Mouse (Mus musculus) c-Kit-positive CD71-negative TER-119-negative erythroid progenitor cells, embryonic 14.5 days (primary cell): Measurements from ENCODE around the gene Hoxc10.

Source experiments
- DNase-seq: peaks from one replicate; pipeline ENCODE4 v3.0.0-alpha.2; 2013; ENCODE audit warnings: low read depth

The Hoxc10 gene

DNA sequence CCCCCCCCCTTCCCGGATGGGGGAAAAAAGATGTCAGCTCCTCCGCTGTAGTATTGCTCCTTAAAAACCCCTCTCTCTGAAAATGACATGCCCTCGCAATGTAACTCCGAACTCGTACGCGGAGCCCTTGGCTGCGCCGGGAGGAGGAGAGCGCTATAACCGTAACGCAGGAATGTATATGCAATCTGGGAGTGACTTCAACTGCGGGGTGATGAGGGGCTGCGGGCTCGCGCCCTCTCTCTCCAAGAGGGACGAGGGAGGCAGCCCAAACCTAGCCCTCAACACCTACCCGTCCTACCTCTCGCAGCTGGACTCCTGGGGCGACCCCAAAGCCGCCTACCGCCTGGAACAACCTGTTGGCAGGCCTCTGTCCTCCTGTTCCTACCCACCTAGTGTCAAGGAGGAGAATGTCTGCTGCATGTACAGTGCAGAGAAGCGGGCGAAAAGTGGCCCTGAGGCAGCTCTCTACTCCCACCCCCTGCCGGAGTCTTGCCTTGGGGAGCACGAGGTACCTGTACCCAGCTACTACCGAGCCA is at the start of gene Hoxc10:
Gene Hoxc10 (plus strand): TSS at position 21 of the 536 bp plus-strand sequence.
- no peak for DNase-seq

DNA sequence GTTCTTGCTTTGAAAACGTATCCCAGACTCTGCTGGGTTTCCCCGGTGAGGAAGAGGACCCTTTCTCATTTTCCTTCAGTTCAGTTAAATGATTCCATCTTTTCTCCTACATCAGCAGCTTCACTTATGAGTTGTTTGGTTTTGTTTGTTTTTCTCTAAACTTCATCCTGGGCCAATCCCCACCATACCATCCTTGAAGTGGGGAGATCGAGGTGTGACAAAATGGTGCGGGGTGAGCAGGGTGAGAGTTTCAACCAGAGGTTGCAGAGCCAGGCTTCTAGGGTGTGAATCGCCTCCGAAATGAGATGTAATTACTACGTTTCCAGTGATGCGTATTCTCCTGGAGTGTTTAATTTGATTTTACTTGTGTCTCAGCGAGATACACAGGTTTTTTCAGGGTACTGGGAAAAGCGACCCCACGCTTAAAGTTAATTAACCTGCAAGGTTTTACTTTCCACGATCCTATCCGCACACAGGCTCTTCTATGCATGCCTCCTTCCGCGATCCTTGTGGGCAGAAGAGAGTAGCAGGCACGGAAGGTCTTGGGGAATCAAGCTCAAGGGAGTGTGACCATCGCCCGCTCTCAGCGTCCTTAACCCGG is 48.5 kb upstream of the Hoxc10 start:
- DNase-seq = no peak

DNA sequence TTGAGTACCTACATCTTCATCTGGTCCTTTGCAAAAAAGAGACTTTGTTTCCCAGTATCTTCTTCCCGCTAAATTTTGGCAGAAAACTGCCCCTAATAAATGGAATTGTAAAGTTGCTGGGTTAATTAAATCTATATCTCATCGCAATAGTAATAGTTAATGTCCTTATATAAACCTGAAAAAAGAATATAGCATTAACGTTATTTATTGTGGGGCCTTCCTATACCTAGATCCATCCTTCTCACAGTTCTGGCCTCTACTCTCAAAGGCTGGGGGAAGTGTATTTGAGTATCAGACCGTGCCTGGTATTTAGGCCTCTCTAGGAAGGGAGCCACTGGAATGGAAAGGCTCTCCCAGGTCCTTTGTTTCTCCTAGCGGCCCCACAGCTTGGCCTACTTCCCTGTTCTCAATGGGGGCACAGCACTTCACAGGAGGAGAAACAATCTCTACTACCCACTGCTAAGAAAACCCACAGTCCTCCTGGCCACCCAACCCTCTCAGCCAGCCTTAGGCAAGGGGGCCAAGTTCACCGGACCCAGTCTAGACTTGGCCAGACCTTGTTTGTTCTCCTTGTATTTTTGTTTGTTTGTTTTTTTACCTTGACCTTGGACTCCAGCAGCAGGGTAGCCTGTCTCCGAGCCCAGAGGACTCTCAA is 47.9 kb upstream of the Hoxc10 start:
- no peak for DNase-seq

DNA sequence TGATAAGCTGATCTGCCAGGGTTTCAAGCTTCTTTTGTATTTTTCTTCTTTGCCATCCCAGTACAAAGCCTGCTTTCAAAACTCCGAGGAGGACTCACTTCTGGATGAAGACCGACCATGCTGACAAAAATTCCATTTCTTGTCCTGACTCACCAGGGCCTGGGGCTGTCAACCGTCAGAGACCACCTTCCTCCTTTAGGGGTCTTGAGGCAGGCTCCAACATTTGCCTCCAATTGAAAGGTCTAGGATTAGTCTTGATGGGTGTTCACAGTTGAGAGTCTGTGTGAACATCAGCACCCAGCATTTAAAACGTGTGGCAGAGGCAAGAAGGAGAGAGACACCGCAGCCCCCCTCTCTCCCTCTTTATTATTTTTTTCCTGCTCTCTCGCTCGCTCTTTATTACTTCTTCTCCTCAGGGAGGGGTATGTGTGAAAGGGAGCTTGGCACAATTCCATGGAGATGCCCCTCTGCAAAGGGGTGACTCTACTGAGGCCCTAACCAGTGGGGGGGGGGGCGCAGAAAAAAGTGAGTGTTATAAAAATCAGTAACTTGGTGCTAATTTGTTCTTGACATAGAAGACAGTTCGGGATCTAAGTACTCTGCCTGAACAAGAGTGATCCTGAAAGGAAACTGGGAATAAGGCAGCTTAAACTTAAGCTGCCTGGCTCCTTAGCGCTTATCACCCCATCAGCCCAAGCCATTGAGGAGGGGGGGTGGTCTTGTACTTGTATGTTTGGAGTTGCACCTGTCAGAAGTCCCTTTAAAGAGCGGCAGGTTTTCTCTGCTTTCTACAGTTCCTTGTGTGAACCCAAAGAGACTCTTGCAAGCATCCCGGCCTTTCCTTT is 47.0 kb upstream of the Hoxc10 start:
- no peak for DNase-seq

DNA sequence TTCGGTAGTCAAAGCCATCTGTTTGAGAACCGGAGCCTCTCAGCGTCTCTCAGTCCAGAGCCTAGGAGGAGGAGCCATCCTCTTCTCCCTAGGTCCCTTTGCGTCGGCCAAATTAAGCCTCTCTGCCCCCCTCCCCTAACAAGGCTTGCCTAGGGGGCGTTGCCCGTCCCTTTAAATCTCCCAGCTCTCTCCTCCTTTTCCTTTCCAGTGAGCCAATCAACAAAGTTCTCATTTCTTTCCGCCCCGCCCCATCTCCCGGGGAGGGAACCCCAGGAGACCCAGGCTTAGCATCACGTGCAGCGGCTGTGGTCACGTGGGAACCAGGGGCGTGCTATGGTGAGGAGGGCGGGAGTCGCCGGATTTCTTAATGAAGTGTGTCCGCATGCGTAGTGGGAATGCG is 46.0 kb upstream of the Hoxc10 start:
- peak; percentile 18 for DNase-seq

GRCm38 (mm10) chr15:102921053-102922011 is 45.3 kb upstream of the Hoxc10 start, which contains the start of gene Hoxc13:
Hoxc13 (plus strand) TSS chr15:102921103.
- no peak for DNase-seq

GRCm38 (mm10) chr15:102922012-102922362 is 44.6 kb upstream of the Hoxc10 start:
- no peak for DNase-seq

DNA sequence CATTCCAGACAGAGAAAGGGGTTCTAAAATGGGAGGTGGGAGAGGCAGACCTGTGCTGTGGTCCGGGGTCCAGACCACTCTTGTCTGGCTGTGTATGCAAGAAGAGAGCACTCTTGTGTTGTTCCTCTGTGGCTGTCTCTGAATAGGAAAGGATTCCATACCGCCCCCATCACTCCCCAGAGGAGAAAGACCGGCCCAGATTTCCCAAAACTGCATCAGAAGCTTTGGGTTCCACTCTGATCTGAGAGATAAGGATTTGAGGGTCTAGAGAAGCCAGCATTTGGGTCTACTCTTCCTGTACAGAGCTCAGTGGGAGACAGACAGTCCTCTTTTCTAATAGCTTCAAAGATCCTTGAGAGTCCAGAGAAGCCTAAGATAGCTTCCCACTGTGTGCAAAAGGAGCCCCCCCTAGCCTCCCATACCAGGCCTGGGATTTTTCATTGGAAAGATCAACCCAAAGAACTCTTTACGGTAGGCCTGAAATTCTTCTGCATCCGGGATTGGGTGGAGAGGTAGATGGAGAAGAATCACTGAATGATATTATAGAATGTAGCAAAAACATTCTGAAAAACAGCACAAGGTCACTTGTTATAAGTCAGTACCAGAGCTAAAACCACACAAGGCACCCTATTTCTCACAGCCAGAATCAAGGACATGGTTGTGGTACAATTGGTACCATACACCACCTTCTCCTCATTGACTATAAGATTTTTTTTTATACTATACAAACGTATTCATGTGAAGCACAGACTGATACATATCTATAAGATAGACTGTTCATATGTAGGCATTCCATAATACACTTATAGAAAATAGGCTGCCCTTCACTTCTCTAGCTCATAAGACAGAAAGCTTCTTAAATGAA is 43.7 kb upstream of the Hoxc10 start:
- DNase-seq = no peak

DNA sequence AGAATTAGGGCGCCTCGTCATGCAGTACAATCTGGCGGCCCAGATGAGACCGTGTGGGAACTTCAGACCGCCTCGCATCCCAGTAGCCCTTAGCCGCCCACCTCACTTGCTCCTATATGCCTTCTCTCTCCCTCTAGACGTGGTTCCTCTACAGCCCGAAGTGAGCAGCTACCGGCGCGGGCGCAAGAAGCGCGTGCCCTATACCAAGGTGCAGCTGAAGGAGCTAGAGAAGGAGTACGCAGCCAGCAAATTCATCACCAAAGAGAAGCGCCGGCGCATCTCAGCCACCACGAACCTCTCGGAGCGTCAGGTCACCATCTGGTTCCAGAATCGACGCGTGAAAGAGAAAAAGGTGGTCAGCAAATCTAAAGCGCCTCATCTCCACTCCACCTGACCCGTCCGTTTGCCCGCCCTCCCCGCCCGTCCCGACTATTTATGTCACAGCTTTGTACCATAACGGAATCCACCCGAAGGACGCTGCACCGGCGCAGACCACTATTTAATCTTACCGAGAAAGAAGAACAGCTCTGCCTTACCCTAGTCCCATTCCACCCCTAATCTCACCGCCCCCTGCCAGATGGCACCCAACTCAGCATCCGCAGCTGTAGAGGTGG is 39.5 kb upstream of the Hoxc10 start:
- DNase-seq = no peak

DNA sequence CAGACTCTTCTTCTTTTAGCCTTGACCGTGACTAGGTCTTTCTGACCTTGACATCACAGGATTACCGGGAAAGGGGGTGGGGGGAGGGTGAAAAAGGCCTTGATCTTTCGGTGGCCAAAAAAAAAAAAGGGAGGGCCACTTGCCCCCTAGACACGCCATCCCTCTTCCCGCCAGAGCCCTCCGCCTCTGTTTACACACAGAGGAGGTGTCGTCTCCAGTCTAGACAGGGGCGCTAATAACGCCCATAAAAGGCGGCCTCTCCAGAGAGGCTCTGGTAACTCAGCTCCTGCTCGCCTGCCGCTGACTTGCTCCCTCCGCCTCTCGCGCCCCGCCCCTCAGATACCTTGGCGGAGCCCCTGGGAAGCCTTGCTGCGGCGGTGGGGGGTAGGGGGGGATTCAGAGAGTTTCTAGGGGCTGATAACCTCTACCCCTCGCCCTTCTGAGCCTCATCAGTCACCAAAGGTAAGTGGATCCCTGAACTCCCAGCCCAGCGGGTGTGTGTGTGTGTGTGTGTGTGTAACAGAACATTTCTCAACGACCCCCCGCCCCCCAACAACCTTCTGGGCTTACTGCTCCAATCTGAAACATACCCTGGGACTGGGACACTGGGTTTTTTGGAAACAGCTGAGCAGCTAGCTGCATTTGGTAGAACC is 34.8 kb upstream of the Hoxc10 start:
- DNase-seq = no peak

GRCm38 (mm10) chr15:102934438-102934837 is 32.2 kb upstream of the Hoxc10 start:
- DNase-seq = no peak

- no peak for DNase-seq
These were observed 31.7 kb upstream of the Hoxc10 start for GRCm38 (mm10) chr15:102934897-102935296.

DNA sequence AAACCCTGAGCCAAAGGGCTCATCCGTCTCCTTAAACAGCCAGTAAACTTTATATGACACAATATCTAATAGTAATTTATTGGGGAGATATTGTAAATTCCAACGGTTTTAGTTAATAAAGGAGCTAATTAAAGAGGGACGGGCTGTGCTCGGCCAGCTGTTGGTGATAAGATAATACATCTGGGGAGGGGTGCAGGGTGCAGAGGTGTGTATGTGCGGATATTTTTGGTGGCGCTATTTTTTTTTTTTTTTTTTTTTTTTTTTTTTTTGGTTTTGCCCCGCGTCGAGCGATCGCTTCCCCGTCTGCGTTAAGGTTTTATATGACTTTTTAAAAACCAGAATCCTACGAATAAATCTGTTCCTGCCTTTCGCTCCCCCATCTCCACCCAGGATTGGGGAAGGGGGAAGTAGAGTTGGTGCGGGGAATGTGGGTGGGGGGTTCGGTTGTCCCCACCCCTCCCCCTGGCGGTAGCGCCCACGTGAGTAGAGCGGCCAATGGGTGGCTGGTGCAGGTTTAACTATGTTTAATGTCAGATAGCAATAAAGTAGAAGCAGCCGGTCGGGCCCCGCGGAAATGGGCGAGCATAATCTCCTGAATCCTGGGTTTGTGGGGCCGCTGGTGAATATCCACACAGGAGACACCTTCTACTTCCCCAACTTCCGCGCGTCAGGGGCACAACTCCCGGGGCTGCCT is 30.2 kb upstream of the Hoxc10 start, which contains the start of gene Hoxc12:
Gene Hoxc12 (plus strand): TSS at position 479 of the 694 bp plus-strand sequence.
- no peak for DNase-seq

GRCm38 (mm10) chr15:102937036-102937666 is 29.4 kb upstream of the Hoxc10 start:
- no peak for DNase-seq

DNA sequence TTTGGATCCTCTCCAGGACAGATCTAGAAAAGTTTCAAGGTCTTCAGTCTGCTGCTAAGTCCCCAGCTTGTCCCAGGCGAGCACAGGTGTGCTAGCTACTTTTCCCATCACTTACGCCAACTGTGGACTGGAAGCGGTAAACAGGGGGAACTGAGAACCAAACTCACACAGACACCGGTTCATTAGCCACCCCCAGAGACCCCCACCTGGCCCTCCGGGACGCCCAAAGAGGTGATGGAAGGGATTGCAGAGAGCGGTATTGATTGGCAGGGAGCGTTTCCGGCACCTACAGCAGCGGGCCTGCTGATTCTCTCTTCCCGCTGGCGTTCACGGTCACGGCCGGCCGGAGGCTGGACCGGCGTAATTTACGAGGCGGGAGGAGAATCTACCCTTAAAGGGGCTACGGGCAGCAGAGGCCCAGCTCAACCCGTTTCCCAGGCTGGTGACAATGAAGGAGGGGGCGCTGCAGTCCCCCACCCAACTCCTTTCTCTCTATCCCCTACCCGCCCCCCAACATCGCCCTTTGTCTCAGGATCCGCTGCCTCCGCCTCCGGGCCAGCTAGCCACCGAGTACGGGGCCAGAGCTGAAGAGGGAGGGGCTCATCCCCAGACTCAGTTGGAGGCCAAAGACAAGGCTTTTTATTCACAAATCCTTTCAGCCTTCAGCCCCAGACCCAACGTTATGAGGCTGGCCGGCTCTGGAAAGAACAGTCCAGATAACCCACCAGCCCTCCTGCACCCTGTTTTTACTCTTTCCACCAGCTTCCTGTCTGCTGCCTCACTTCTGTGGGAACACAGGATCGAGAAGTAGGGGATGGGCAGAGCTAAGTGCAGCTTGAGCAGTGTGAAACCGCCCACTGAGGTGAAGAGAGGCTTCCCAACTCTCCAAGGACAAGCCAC is 27.1 kb upstream of the Hoxc10 start:
- no peak for DNase-seq

DNA sequence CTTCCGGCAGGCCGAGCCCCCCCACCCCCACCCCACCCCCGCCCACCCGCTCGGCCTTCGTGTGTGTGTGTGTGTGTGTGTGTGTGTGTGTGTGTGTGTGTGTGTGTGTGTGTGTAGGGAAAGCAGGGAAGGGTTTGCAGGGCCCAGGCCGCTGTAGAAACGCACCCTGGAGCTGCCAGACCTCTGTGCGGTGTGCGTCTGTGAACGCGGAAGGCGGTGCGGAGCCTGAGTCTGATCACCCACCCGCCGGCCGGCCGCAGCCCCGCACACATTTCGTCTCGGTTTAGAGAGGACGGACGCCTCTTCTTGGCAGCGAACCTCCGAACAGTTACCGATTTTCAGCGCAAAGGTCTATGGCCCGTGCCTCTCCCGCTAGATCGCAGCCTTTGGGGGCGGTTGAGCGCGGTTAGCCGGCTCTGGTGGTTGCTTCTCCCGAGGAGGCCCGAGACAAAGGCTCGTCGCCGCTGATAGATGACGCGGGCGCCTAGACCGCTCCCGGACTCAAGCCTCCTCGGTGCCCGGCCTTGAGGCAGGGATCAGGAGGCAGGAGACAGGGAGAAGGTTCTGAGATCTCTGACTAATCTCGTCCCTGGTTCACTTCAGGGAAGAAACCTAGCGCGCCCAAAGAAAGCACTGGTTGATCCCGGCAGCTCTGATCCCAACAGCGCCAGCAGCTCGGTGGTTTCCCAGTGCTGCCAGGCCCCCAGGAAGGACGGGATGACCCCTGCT is 23.7 kb upstream of the Hoxc10 start:
- no peak for DNase-seq

GRCm38 (mm10) chr15:102943468-102943813 is 23.2 kb upstream of the Hoxc10 start:
- DNase-seq = no peak
